Mouse (Mus musculus): Measurements from ENCODE around the gene Rasgrp4.

Gene Rasgrp4

DNA sequence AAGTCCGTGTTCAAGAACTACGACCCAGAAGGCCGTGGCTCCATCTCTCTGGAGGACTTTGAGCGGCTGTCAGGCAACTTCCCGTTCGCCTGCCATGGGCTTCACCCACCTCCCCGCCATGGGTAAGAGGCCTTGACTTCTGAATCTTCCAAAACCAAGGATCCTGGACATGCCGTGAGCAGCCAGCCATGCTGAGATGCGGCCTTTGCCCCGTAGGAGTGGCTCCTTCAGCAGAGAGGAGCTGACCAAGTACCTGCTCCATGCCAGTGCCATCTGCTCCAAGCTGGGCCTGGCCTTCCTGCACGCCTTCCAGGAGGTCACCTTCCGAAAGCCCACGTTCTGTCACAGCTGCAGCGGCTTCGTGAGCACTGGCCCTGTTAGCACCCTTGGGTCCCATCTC lies 14.1 kb downstream of the Rasgrp4 start:
- DNase-seq, result peak; percentile 58

- DNase-seq, result no peak
Observed at GRCm38 (mm10) chr7:29151486-29151885, 16.8 kb downstream of the Rasgrp4 start.

DNA sequence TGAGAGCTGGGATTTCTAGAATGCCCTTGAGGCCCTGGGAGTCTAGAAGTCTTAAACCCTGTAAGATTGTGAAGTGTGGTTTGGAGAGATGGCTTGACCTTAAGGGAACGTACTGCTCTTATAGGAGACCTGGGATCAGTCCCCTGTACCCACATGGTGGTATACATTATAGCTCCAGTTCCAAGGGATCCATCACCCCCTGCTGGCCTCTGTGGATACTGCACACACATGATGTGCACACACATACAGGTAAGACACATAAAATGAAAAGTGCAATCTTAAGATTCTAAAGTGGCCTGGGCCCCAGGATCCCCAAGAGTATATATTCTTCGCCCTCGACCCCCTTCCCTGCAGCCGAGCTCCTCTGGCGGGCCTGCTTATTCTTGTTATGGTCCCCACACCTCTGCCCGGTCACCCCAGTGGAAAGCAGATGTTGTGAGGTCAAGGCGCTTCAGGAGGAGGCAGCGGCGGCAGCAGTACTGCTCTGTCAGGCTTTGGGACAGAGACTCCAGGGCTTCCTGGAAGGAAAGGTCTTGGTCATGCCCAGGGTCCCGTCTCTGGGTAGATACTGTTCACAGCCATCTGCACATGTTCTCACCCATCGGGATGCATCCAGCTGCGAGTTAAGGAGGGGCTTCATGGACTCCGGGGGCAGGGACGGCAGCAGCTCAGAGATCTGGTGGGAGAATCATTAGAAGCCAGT lies 19.5 kb downstream of the Rasgrp4 start:
- DNase-seq, result no peak

GRCm38 (mm10) chr7:29155196-29155837 lies 20.7 kb downstream of the Rasgrp4 start:
- DNase-seq, result peak; percentile 87

DNA sequence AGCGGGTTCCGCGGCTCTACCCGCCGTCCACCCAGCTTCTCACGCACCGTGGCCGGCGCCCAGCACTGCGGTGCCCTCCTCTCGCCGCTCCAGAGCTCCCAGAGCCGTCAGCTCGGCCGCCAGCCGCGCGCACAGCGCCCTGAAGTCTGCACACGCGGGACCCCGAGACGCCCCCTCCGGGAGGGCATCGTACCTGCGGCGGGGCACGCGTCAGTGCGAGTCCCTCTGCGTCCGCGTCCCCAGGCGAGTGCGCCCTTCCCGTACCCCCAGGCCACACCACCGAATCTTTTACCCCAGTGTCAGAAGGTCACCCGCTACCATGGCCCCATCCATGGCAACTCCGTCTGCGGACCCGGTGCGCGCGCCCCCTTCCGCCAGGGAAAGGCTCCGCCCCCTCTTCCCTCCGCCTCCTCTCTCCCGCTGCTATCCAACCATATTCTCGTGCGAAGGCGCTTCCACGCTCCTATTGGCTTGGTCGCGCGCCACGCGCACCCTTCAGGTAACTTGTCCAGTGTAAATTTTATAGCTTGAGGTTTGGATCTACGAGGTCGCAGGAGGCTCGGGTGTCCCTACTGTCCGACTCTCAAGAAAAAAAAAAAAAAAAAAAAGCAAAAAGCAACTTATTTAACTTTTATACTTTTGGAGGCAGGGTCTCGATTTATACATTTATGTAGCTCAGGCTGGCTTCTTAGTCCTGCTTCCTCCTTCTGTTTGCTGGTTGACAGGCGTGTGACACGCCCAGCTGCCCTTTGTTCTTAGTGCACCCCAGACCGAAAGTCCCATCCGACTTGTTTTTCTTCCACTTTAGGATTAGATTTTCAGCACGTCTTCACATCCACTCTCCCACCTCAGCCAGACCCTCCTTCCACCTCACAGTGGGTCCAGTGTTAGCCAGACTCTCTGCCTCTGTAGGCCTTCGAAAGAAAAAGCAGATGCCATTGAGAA lies 21.5 kb downstream of the Rasgrp4 start, which contains the start of gene Fam98c:
TSS of gene Fam98c (minus strand) at position 397 of the 945 bp plus-strand sequence.
- peak; percentile 88 for DNase-seq

DNA sequence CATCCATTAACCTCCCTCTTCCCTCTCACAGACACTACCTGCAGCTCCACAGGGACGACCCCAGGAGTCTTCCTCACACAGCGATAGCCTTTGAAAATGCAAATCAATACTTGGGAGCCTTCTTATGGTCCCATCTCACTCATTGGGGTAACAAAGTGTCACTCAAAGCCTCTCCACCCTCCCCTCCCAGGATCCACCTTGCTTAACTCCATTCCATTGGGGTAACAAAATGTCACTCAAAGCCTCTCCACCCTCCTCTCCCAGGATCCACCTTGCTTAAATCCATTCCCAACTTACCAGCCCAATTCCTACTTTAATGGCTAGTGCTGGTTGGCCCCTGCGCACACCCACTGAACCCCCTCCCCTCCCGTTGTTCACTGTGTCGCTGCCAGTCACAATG lies 23.6 kb downstream of the Rasgrp4 start:
- no peak for DNase-seq

GRCm38 (mm10) chr7:29162294-29162693 lies 27.6 kb downstream of the Rasgrp4 start:
- DNase-seq, result no peak

DNA sequence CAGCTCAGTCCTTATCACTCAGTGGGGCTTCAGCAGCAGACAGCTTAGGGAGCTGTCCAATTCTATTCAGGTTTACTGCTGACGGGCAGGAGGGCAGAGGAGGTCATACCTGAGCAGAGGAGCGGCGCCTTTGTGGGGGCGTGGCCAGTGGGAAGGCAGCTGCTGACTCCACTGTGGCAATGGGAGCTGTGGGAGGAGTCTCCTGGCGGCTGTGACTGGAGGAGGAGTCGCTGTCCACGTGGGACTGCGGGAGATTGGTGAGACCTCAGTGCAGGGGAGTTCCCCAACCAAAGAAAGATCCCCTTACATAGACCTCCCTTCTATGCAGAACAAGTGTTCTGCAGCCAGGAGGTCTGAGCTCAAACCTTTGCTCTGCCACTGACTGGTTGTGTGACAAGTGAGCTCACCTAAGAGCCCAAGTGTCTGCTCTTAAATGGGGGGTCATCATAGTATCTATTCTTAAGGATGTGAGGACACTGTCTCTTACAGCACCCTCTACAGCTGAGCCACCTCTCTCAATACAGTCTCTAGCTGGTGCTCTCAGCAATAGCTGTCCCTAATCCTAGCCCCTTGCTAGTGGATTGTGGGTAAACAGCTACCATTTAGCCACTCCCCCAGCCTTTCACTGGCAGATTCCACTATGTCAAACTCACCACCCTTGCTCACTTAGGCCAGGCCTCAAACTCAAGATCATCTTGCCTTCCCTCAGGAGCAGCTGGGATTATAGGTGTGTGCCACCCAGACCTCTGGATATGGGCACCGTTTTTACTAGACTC lies 28.3 kb downstream of the Rasgrp4 start:
- DNase-seq, result peak; percentile 81

GRCm38 (mm10) chr7:29167656-29168055 lies 33.0 kb downstream of the Rasgrp4 start:
- DNase-seq, result no peak

- no peak for DNase-seq
Observed at GRCm38 (mm10) chr7:29168121-29168695, 33.6 kb downstream of the Rasgrp4 start.

GRCm38 (mm10) chr7:29168791-29169230 lies 34.2 kb downstream of the Rasgrp4 start:
- DNase-seq, result no peak

DNA sequence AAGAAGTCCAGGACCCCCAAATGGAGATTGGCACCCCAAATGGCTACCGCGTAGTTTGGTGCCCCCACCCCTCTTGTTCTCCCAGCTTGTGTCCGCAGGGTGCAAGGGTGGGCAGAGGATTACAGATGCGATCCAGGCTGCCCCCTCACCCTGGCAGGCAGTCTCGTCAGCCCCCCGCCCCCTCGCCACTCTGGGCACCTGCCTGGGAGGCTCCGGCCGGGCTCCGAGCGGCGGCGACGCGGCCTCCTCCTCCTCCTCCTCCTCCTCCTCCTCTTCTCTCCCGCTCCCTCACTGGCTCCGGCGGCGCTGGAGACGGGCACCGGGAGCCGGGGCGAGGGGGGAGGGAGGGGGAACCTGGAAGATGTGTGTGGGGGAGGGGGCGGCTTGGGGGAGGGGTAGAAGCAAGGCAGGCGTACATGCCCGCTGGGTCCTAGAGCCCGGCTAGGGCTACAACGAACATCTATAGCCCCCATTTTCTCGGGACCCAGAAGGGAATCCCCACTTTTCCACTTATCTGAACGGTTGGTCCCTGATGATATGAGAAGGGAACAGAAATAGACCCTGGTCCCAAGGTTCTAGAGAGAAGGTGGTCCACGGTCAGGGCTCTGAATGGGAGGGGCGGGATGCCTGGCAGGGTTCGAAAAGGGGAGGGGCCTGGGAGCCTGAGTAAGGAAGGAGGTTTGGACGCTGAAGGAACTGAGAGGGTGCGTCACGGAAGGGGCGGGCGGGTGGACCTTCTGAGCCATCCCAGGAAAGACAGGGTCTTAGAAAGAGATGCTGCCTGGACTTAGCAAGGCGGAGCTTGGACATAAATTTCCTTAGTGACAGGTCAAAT lies 34.8 kb downstream of the Rasgrp4 start:
- DNase-seq, result peak; percentile 74

- DNase-seq, result peak; percentile 88
Observed at GRCm38 (mm10) chr7:29170066-29170754, 35.6 kb downstream of the Rasgrp4 start, which contains the start of the genes Ggn and Spred3. Ggn (plus strand) TSS chr7:29170210. Spred3 (minus strand) TSS chr7:29170411.

DNA sequence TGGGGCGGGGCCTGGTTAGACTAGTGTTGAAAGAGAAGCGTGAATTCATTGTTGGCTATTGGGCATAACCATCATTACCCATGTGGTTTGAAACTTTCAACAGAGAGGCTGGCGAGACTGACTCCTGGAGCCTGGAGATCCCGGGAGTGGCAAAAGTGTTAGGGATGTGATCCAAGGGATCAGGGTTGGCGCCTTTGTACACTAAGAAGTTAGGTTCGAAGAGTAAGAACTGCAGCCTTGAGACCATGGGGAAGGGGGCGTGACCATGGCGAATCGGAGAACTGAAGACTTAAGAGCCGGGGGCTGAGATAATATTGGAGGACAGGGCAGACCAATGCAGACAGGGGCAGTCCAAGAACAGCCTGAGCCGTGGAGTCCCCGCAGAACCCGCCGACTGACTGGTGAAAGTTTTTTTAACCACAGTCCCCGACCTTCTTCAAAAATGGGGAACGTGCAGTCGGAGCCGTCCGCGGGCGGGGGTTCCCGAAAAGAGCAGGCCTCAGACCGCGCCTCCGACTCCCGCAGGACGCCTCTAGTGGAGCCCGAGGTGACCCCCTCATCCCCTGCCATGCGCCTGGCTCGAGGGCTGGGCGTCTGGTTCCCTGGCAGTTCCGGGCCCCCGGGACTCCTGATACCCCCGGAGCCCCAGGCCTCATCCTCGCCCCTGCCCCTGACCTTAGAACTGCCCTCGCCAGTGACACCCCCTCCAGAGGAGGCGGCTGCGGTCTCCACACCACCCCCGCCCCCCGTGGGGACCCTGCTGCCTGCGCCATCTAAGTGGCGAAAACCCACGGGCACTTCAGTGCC lies 36.3 kb downstream of the Rasgrp4 start:
- DNase-seq, result no peak

DNA sequence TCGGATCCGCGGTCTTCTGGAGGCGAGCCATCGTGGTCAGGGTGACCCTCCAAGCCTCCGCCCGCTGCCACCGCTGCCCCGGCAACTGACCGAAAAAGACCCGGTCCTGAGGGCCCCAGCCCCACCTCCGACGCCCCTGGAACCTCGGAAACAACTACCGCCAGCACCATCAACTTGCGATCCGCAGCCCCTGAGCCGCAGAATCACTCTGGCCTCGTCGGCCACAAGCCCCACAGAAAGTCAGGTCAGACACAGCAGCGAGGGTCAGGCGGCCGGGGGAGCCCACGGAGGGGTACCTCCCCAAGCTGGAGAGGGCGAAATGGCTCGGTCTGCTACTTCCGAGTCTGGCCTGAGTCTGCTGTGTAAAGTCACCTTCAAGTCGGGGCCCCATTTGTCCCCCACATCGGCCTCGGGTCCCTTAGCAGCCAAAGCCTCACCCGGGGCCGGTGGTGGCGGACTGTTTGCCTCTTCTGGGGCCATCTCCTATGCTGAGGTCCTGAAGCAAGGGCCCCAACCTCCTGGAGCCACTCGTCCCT lies 37.0 kb downstream of the Rasgrp4 start:
- DNase-seq, result no peak

DNA sequence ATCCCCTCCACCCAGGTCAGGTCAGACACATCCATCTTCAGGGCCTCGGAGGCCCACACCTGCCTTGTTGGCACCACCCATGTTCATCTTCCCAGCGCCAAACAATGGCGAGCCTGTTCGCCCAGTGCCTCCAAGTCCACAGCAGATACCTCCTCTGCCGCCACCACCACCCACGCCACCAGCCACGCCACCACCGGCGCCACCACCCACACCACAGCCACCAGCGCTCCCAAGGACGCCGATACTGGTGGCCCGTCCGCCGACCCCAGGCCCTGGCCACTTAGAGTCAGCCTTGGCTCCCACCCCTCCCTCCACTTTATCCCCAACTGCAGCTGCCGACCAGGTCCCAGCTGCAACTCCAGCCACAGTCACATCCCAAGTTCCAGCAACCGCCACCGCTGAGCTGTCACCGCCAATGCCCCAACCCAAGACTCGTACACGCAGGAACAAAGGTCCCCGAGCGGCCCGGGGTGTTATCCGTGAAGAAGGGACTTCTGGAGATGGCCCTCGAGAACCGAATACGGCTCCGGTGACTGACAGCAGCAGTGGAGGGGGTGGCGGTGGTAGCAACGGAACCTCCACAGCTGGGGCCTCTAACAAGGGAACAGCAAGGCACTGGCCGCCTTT lies 37.9 kb downstream of the Rasgrp4 start:
- DNase-seq, result no peak

DNA sequence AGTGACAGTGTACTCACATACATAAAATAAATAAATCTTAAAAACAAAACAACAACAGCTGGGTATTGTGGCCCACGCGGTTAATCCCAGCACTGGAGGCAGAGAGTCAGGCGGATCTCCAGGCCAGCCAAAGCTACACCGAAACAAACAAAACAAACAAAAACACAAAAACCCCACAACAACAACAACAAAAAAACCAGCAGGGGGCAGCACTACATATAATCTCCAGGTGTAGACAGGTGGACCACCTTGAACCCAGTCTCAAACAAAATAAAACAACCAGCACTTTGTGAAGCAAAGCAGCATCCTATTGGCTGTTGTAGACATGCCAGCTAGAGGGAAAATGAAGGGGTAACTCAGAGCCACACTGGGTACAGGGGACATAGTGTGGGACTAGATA lies 43.5 kb downstream of the Rasgrp4 start:
- no peak for DNase-seq

- no peak for DNase-seq
Observed at GRCm38 (mm10) chr7:29179323-29179722, 44.7 kb downstream of the Rasgrp4 start.

All from kidney, adult 11 months (tissue).